Mouse (Mus musculus) erythroblast, embryonic 14.5 days (primary cell): ENCODE results near the gene Clip1. TPM values are rescaled to one million over a fixed set of nuclear protein-coding genes. Genes with fewer than 3 reads are reported as not detected.

Source experiments
- H3K27me3 ChIP-seq: 2 replicates; pipeline ENCODE4 v1.6.1; 2012; ENCODE audit warnings: inconsistent platforms; ENCODE audit not compliant: control insufficient read depth
- H3K36me3 ChIP-seq: 2 replicates; pipeline ENCODE4 v1.6.1; 2012; ENCODE audit warnings: mild to moderate bottlenecking, inconsistent platforms; ENCODE audit not compliant: control insufficient read depth
- H3K4me1 ChIP-seq: 2 replicates; pipeline ENCODE4 v1.6.1; 2012; ENCODE audit warnings: inconsistent platforms; ENCODE audit not compliant: control insufficient read depth
- H3K4me3 ChIP-seq: replicated peaks from 2 replicates; pipeline ENCODE3; 2012; ENCODE audit warnings: moderate library complexity, mild to moderate bottlenecking, inconsistent platforms
- H3K9me3 ChIP-seq: 2 replicates; pipeline ENCODE4 v1.6.1; 2012; ENCODE audit warnings: low read length, inconsistent platforms, mixed read lengths; ENCODE audit not compliant: control insufficient read depth
- GATA1 ChIP-seq: IDR thresholded peaks from 2 replicates; pipeline ENCODE4 v1.6.1; 2012; ENCODE audit warnings: low read length, inconsistent platforms, mixed read lengths
- TAL1 ChIP-seq: IDR thresholded peaks from 3 replicates; pipeline ENCODE4 v1.6.1; 2012; ENCODE audit warnings: low read length, inconsistent platforms, mixed read lengths
- polyA plus RNA-seq: library from polyadenylated mRNA; stranded (reverse); fragments of >175 nt; gene quantifications from 2 replicates; pipeline ENCODE4 v1.2.3, GENCODE M21; 2012

Clip1 gene
- polyA plus RNA-seq, 1 experiment = 1.1 TPM

DNA sequence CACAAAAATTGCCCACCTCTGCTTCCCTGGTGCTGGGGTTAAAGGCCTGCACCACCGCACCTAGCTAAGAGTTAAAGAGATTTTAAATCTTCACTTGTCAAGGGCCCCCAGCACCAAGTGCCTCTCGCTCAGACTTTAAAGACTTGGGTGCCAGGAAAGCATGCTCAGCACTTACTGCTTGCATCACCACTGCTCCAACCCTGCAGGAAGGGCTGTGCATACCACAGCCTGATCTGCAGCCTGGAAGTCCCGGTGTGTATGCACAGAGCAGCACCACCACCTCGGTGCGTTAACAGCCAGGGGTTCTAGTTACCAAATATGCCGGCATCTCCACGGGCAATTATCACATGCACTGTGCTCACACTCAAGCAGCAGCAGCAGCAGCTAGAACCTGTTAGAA lies 26.8 kb downstream of the Clip1 start:
- no peak overlapping the region for H3K4me3 ChIP-seq
- H3K9me3 ChIP-seq = no peaks in the 10 kb centered on the region
- peaks cover 9% of the 10 kb centered on the region for H3K36me3 ChIP-seq
- TF ChIP-seq GATA1 = no peak
- H3K27me3 ChIP-seq = no peaks in the 10 kb centered on the region
- peaks cover 2% of the 10 kb centered on the region; the same call in 1 of the 2 replicates for H3K4me1 ChIP-seq

DNA sequence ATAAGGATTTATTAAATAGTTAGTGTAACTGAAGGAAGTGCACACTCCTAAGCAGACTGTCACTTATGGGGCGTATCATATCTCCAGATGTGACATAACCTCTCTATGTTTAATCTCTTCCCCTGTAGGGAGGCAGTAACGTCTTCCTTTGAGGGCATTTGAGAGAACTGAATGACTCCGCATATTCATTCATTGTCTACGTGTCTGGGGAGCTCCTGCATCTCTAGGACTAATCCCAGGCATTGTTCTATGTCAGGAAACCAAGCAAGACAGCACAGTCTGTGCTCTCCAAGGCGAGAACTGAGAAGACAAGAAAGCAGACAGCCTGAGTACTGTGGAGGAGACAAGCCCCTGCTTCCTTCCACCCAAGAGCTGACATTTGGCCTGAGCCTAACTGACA lies 29.5 kb downstream of the Clip1 start:
- Histone ChIP-seq H3K4me1 (peaks cover 2% of the 10 kb centered on the region; the same call in 1 of the 2 replicates), H3K4me3 (no peak overlapping the region), H3K9me3 (no peaks in the 10 kb centered on the region), H3K36me3 (peaks cover 11% of the 10 kb centered on the region), H3K27me3 (no peaks in the 10 kb centered on the region)
- no peak for TF ChIP-seq GATA1
- TF ChIP-seq TAL1 = no peak

DNA sequence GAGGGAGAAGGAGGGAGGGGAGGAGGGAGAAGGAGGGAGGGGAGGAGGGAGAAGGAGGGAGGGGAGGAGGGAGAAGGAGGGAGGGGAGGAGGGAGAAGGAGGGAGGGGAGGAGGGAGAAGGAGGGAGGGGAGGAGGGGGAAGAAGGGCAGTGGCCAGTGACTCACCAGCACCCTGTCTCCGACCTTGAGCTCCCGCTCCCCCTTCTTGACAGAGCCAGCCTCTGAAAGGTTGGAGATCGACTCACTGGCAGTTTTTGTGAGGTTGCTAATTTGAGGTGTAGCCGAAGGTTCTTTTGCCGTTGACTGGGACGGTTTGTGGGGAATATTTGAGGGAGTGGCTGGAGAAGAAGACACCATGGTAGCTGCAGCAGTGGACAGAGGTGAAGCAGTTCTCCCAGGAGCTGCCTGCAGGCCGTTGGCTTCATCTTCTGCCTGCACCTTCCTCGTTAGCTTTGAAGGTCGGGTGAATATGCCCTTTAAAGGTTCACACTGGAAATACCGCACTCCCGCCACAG lies 31.1 kb downstream of the Clip1 start:
- peaks cover 11% of the 10 kb centered on the region for H3K36me3 ChIP-seq
- TF ChIP-seq GATA1 = no peak
- no peak overlapping the region for H3K4me3 ChIP-seq
- H3K4me1 ChIP-seq = peaks cover 2% of the 10 kb centered on the region; the same call in 1 of the 2 replicates
- H3K9me3 ChIP-seq = no peaks in the 10 kb centered on the region
- H3K27me3 ChIP-seq = no peaks in the 10 kb centered on the region

DNA sequence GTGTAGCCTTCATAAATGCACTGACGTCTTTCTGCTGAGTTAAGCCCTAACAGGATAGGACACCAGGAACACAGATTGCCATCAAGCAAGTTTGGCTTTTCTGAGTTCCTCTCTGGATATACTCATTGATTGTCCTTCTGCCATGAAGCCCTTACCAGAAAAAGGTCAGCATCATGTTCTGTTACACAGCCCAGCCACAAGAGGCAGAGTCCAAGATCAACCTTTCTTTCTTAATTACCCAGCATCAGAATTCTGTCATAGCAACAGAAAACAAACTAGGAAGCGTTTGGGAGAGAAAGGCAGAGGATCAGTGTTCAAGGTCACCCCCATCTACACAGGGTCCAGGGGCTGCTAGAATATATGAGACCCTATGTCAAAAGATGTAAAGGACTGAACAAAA lies 33.6 kb downstream of the Clip1 start:
- no peak overlapping the region for H3K4me3 ChIP-seq
- no peaks in the 10 kb centered on the region for H3K9me3 ChIP-seq
- peaks cover 28% of the 10 kb centered on the region for H3K36me3 ChIP-seq
- H3K27me3 ChIP-seq = no peaks in the 10 kb centered on the region
- 0 out of 2 replicates have a peak, but pooled peaks cover 2% of the 10 kb centered on the region for H3K4me1 ChIP-seq
- TF ChIP-seq TAL1 (no peak), GATA1 (no peak)

DNA sequence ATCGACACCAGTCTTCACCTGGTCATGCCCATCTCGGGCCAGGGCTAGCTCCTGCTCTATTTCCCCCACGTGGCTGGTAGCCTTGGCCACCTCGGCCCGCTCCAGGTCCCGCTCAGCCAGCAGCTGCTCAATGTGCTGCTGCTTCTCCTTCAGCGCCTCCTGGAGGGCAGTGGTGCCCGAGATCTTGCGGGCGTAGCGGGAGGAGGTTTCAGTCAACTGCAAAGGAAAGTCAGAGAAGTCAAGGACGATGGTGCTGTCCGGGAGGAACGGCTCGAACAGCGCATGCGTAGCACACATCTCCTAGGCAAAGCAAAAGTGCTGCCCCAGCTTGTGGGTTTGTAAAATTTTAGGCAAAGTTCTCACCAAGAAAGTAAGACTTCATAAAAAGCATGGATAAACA lies 42.0 kb downstream of the Clip1 start:
- Histone ChIP-seq H3K4me1 (no peaks in the 10 kb centered on the region), H3K4me3 (no peak overlapping the region), H3K9me3 (no peaks in the 10 kb centered on the region), H3K36me3 (peaks cover 33% of the 10 kb centered on the region), H3K27me3 (no peaks in the 10 kb centered on the region)
- TF ChIP-seq TAL1 (no peak), GATA1 (no peak)

- Histone ChIP-seq H3K27me3 (no peaks in the 10 kb centered on the region), H3K4me1 (no peaks in the 10 kb centered on the region), H3K4me3 (no peak overlapping the region), H3K9me3 (no peaks in the 10 kb centered on the region), H3K36me3 (peaks cover 26% of the 10 kb centered on the region)
- TF ChIP-seq TAL1 (no peak), GATA1 (no peak)
These were observed 43.0 kb downstream of the Clip1 start for GRCm38 (mm10) chr5:123641259-123641900.

DNA sequence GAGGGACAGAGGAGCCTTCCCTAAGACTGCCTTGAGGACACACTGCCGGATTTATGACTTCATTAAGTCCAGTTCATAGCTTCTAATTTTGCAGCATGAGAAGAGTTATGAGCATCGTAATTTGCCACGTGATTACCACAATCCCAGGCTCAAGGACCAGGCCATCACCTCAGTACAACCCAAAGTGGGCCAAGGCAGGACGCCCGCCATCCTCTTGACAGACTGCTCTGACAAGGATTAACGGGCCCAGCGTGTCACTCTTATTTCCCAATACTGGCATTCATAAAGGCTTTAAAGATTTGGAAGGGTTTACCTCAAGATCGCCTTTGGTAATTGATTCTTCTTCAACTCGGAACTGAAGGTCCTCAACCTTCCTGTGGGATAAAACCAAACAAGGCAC lies 44.2 kb downstream of the Clip1 start:
- no peaks in the 10 kb centered on the region for H3K4me1 ChIP-seq
- no peaks in the 10 kb centered on the region for H3K27me3 ChIP-seq
- peaks cover 24% of the 10 kb centered on the region for H3K36me3 ChIP-seq
- no peak for TF ChIP-seq GATA1
- H3K9me3 ChIP-seq = no peaks in the 10 kb centered on the region
- H3K4me3 ChIP-seq = no peak overlapping the region

- Histone ChIP-seq H3K4me3 (no peak overlapping the region), H3K27me3 (no peaks in the 10 kb centered on the region), H3K36me3 (peaks cover 7% of the 10 kb centered on the region; the same call in 1 of the 2 replicates), H3K9me3 (no peaks in the 10 kb centered on the region), H3K4me1 (peaks cover 4% of the 10 kb centered on the region; the same call in 1 of the 2 replicates)
- no peak for TF ChIP-seq TAL1
- no peak for TF ChIP-seq GATA1
These were observed 53.2 kb downstream of the Clip1 start for GRCm38 (mm10) chr5:123631210-123631609.

DNA sequence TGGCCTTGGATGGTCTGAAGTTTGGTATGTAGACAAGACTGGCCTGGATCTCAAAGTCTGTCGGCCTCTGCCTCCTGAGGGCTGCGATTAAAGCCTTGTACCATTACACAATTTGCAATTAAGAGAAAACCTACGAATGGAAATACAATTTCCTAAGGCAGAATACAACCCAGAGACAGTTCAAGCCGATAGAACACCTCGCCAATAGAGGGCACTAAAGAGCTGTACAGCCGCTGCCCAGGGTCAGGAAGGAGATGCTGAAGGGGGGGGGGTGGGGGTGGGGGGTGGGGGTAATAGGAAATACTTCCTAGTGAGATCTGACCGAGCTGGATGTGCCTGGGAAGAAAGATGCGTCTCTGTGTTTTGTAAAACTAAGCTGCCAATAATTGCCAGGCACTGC lies 57.8 kb downstream of the Clip1 start:
- no peak overlapping the region for H3K4me3 ChIP-seq
- no peaks in the 10 kb centered on the region for H3K9me3 ChIP-seq
- H3K27me3 ChIP-seq = no peaks in the 10 kb centered on the region
- peaks cover 4% of the 10 kb centered on the region; the same call in 1 of the 2 replicates for H3K4me1 ChIP-seq
- TF ChIP-seq GATA1 = no peak
- no peak for TF ChIP-seq TAL1
- peaks cover 7% of the 10 kb centered on the region for H3K36me3 ChIP-seq

- no peaks in the 10 kb centered on the region for H3K27me3 ChIP-seq
- H3K4me1 ChIP-seq = no peaks in the 10 kb centered on the region
- no peaks in the 10 kb centered on the region for H3K9me3 ChIP-seq
- no peak overlapping the region for H3K4me3 ChIP-seq
- peaks cover 18% of the 10 kb centered on the region for H3K36me3 ChIP-seq
- TF ChIP-seq TAL1 (no peak), GATA1 (no peak)
These were observed 62.0 kb downstream of the Clip1 start for GRCm38 (mm10) chr5:123622421-123622820.
